Mouse (Mus musculus) NIH3T3 (cell line): ENCODE results near the gene Cxcl9.
A peak's percentile ranks its signal among the peaks of the same experiment; 100 is the strongest.

ENCODE experiments used
- DNase-seq: peaks from one replicate; pipeline ENCODE4 v3.0.0-alpha.2; 2012; ENCODE audit warnings: low read depth

Cxcl9 gene

DNA sequence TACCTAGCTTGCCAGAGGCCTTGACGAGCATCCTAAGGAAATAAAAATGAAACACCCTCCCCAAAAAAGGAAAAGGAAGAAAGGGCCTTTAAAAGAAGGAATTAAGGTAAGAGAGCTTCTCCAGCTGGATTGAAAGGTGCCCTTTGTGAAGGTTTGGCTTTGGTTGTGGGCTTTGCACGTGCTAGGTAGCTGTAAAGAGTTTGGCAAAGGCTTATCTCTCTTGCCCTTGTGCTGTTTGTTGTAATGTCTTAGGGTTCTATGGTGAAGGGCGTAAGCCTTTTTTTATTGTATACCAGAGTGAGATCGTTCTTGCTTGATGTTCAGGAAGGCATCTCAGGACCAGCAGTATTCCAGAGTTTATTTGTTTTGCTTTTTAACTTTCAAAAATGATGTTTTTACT lies 12.7 kb upstream of the Cxcl9 start:
- DNase-seq = no peak

GRCm38 (mm10) chr5:92336743-92337142 lies 8.9 kb upstream of the Cxcl9 start:
- DNase-seq = no peak

DNA sequence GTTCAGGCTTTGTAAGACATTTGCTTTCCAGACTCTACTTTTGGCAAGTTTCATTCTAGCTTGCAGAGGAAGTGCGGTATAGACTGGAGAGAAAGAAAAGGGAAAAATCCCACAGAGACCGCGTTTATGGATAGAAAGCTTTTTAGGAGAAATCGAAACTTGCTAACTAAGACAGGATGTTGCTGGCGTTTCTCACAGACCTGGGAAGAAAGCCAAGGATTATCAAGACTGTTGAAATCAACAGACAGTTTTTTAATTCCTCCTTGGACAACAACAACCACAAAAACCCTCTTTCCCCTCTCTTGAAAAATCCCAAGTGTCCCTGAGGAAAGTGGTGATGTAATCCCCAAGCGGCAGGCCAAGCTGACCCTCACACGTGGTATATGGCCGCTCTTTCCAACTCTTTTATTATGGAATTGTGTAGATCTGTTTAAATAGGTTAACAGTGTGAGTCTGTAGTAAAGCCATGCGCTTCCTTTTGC lies 4.5 kb upstream of the Cxcl9 start:
- peak; percentile 87 for DNase-seq

- DNase-seq = no peak
These were observed 3.9 kb upstream of the Cxcl9 start, which contains the start of gene Art3 for GRCm38 (mm10) chr5:92331635-92332338. TSS of gene Art3 (plus strand) at chr5:92331827.

DNA sequence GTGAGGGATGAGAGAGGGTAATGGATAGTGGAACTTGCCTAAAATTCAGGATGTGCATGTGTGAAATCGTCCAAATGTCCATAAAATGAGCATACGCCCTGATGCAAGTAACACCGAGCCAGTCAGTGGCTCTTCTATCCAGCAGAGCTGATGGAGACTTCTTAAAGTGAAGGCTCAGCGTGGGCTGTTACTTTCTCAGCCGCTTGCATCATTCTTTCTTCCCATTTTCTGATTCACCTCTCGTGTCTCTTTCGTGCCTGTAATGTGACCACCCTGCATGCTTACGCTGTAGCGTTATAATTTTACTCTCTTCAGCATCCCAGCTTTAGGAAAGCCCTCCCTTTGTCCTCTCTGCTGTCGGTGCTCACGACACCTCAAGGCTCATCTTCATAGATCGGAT lies 3.2 kb upstream of the Cxcl9 start:
- no peak for DNase-seq

DNA sequence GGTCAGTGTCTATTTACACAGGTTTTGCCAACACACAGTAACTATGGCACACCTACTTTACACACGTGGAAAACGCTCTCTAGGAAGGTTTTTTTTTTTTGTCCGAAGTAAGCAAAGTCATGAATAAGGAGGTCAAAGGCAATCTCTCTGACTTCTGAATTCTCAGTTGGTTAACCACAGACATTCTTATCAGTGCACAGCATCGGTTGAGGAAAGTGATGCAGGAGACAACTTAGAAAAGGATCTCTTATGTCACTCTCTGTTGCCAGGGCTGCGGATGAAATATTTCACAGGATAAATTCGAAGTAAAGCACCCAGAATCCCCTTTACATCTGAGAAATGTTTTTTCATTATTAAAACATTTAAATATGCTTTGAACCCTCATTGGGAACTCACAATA lies 512 bp downstream of the Cxcl9 start:
- no peak for DNase-seq

DNA sequence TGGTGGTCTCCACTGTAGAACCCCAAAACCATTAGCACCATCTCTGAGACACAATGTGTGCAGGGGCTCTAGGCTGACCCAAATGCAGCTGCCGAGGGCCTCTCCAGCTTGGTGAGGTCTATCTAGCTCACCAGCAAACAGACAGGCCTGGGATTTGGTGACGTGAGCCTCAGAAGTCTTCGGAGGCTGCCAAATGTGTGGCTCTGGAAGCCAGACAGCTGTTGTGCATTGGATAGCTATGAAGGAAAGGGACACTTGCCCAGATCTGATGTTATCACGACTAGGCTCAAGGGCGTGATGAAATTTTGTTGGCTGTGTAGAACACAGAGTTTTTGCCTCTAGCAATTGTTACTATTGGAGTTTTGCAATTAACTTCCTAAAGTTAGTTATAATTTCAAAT lies 4.6 kb downstream of the Cxcl9 start:
- DNase-seq = peak; percentile 47

DNA sequence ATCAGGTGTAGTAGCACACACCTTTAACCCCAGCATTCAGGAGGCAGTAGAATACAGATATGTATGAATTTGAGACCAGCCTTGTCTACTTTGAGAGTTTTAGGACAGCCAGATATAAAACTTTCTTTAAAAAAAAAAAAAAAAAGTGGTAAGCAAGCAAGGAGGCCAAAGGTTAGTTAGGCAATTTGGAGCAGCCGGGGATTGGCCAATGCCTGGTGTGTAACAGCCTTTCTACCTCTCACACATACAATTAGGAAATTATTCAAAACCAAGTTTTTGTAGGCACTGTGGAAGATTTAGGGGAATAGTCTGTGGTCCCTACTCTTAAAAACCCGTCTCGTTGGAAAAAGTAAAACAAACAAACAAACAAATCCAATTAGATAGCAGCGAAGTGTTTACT lies 5.3 kb downstream of the Cxcl9 start:
- no peak for DNase-seq

- DNase-seq = peak; percentile 14
These were observed 6.1 kb downstream of the Cxcl9 start for GRCm38 (mm10) chr5:92321631-92322400.

GRCm38 (mm10) chr5:92318596-92318995 lies 9.3 kb downstream of the Cxcl9 start:
- peak; percentile 46 for DNase-seq

DNA sequence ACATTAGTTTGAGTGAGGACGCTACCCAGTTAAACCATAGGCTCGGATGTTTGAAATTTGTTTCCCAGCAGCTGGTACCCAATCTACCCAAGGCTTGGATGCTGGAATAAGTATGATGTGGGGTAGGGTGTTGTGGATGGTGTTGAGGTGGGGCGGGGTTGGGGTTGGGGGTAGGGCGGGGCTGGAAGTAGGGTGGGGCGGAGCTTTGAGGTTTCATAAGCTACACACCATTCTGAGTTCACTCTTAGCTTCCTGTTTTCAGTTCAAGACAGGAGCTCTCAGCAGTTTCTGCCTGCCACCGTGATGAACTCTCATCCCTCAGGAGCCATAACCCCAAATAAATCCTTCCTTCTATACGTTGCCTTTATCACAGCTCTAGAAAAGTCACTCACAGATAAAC lies 9.8 kb downstream of the Cxcl9 start:
- DNase-seq = no peak

GRCm38 (mm10) chr5:92313776-92314175 lies 14.1 kb downstream of the Cxcl9 start:
- DNase-seq = no peak

- DNase-seq = peak; percentile 94
These were observed 15.7 kb downstream of the Cxcl9 start for GRCm38 (mm10) chr5:92312046-92312715.

GRCm38 (mm10) chr5:92309681-92310511 lies 18.0 kb downstream of the Cxcl9 start, which contains the start of gene Sdad1:
TSS of gene Sdad1 (minus strand) at chr5:92310479.
- DNase-seq = peak; percentile 96

GRCm38 (mm10) chr5:92304291-92304690 lies 23.6 kb downstream of the Cxcl9 start:
- no peak for DNase-seq

DNA sequence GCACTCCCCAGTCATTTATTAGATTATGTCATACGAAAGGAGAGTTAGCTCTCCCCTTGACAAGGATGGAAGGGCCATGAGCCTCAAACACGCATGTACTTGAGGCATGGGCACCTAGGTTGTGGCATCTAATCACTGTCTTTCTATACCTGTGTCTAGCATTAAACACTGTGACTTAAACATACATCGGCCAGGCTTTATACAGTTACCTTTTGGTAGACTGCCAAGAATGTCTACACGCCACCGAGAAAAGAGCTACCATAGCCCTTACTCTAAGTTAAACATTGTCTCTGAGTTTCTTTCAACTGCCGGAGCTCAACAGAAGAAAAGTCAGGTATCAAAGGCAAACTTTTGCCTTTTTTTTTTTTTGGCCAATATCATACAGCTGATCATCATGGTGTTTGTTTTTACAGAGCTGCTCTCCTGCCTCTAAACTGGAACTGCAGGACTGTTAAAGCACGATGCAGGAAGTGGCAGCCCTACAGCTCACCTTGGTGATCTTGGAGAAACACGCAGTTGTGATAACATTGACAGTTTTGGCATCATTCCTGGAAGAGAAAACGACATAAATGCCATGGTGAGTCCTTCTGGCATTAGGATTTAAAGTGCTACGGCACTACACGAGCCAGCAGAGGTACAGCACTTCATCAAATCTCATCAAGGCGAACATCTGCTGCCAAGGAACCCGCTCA lies 25.6 kb downstream of the Cxcl9 start:
- no peak for DNase-seq

DNA sequence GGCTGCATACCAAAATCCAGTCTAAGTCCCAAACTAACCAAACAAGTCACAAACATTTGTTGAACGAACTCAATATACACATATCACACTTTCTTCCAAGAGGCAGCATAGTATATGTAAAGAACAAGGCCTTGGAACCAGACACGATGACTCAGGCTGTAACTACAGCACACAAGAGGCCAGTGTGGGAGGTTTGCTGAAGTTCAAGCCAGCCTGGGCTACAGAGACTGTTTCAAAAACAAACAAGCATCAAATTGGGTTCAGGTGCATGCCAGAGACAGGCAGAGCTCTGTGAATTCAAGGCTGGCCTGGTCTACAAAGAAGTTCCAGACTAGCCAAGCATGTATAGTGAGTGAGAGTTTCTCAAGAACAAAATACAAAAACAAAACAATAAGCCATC lies 33.4 kb downstream of the Cxcl9 start:
- peak; percentile 64 for DNase-seq

- DNase-seq = no peak
These were observed 36.0 kb downstream of the Cxcl9 start for GRCm38 (mm10) chr5:92291652-92292414.

- no peak for DNase-seq
These were observed 40.0 kb downstream of the Cxcl9 start for GRCm38 (mm10) chr5:92287840-92288239.

GRCm38 (mm10) chr5:92283107-92283506 lies 44.8 kb downstream of the Cxcl9 start:
- peak; percentile 44 for DNase-seq
